Mouse (Mus musculus): ENCODE results near the gene Gad2.

DNA sequence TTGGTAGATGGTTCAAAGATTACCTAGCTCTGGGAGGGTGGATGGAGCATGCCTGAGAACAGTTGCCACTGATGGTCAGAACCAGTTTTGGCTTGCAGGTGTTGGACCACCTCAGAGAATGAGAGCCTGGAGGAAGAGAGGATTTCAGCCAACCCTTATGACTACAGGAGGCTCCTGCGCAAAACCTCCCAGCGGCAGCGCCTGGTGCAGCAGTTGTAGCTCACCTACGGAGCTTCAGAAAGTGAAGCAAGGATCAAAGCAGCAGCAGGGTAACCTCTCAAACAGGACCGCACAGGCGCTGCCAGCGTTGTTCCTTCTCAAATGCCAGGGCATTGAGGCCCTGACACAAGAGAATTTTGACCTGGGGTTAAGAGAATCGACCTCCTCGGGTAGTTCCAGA, 4.1 kb upstream of the Gad2 start:
- TF ChIP-seq CTCF (IDR thresholded peaks at IDR 0.05; ENCODE audit: insufficient read depth, low read length) (no peak), POLR2A (IDR thresholded peaks at IDR 0.05; ENCODE audit: borderline replicate concordance, extremely low read depth, low read depth, low read length) (no peak)
